Mouse (Mus musculus) lung, postnatal 0 days (tissue): ENCODE measurements around the gene Gm10639.
"Not testable (repeated sequence)": the region's sequence is repeated elsewhere in the genome, so short reads cannot be mapped to it uniquely, and the experiment has no call there.

Source experiments
- CTCF ChIP-seq: IDR thresholded peaks from 2 replicates; pipeline ENCODE4 v1.5.1; 2016; ENCODE audit warnings: antibody characterized with exemption, mild to moderate bottlenecking
- EP300 ChIP-seq: IDR thresholded peaks from 2 replicates; pipeline ENCODE4 v1.6.1; 2016; ENCODE audit warnings: antibody characterized with exemption, mild to moderate bottlenecking, control low read depth

- not testable (repeated sequence) for TF ChIP-seq CTCF, EP300
Observed at GRCm38 (mm10) chr9:78299143-78299542, 9.4 kb downstream of the Gm10639 start.
